Mouse (Mus musculus): Measurements from ENCODE around the gene Chat.

Chat gene

GRCm38 (mm10) chr14:32465889-32466288 lies at the start of gene Chat:
TSS of gene Chat (minus strand) at chr14:32465989.
- DNase-seq, result no peak

DNA sequence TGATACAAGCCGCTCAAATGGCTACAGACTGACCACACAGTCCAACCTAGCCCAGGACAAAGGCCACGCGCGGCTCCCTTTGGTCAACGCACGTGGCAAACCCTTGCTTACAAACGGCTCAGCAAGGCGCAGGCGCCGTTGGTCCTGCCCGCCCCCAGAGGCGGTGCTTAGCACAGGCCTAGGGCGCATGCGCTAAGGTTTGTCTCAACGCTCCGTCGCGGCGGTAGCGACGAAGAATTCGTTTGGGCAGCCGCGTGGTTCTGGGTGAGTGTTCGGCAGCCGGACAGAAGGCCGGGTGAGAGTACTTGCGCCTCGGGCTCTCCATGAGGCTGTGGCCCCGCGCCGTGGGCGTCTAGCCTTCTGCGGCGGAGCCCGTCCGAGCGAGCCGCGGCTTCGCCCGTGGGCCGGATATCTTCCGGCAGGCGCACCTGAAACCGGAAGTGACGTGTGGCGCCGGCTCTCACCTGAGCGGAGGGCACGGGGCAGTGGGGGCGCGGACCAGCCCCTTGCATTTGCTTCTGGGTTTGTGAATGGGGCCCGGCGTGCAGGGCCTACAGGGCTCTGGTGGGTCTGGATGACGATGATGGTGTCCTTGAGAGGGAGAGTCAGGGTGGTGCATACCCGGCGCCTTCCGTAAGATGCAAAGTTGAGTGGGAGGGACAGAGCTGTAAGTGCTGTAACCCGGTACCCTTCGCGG lies 47.7 kb upstream of the Chat start, which contains the start of gene Ercc6:
Gene Ercc6, plus strand, starts transcription at position 186 of the 697 bp plus-strand sequence.
- peak; percentile 90 to 92 for DNase-seq

GRCm38 (mm10) chr14:32512912-32513311 lies 47.1 kb upstream of the Chat start:
- peak in 1 of 2 experiments; percentile 8 for DNase-seq

- no peak for DNase-seq
Measured at GRCm38 (mm10) chr14:32509443-32509961, 43.7 kb upstream of the Chat start.

DNA sequence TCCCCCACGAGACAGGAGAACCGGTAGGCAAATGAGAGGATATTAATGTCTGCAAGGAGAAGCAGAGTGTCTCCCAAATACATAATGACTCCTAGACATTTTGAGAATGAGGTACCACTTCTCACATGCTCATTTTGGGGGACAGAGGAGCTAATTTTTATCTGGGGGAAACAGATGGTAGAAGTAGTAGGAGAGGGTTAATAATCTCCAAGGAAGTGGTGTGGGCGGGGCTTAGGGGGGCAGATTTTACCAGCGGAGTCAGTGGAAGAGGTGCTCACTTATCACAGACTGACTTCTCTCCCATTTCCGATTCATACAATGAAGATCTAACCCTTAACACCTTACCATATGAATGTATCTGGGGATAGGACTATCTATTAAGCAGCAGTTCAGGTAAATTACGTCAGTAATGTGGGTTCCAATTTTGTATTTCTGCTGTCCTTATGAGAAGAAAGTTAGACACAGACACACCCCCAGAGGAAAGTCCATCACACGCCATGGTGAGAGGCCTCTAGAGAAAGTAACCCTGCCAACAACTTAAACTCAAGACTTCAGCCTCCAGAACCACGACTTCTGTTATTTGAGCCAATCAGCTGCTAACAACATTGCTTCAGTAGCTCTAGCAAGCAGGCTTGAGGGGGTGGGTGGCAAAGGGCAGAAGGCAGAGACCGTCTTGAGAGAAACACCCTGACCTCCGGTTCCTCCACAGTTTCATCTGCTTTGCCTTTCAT lies 42.5 kb upstream of the Chat start:
- DNase-seq, result no peak

GRCm38 (mm10) chr14:32507216-32507615 lies 41.4 kb upstream of the Chat start:
- DNase-seq, result no peak

DNA sequence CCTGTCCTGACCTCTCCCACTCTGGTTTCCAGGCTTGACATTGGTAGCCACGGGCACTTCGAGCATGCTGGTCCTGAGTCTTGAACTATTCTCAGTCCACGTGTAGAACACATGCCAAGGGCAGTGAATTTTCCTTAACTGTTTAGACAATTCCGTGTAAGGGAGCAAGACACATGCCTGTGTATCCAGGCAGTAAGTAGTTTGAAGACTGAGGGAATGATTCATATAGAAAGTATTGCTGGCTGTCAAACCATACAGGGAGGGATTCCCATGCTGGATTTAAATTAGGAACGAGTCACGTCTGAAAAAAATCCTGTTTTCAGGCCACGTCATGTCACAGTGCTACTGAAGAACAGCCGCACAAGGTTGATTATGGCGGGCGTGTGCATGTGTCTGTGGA lies 40.5 kb upstream of the Chat start:
- DNase-seq, result no peak

- DNase-seq, result no peak
Measured at GRCm38 (mm10) chr14:32503897-32504296, 38.1 kb upstream of the Chat start.

DNA sequence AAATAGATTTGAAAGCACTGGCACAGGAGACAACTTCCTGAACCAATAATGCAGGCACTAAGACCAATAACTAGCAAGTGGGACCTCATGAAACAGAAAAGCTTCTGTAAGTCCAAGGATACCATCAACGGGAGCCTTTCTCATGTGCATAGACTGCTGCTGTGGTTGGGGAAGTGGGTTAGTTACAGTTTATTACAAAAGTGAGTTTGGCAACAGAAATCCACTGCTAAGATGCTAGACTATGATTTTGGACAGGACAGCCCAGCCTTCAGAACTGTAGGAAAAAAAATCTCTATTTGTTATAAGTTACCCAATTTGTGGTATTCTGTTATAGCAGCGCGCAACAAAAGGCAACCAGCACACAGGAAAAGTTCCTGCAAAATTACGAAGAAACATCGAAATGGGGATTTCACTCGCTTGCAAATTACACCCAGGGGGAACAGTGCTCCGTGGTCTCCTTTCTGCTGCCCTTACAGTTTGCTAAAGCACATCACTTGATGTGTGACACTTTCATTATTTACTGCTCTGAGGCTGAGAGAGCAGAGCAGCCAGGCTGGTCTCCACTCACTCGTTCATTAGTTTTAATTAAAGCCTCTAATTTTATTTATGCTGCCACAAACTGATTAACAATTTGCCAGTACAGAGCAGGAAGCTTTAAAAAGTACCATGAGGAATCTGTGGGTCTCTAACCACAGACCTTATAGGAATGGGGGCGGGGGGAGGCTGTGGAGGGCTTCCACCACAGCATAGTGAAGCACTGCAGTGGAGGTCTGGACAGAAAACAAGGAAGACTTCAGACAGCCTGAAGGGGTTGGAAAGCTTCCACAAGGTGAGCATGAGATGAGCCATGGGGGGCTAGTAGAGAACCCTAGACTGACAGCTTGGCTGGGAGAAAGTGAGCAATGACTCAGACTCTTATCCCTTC lies 37.2 kb upstream of the Chat start:
- DNase-seq, result no peak

DNA sequence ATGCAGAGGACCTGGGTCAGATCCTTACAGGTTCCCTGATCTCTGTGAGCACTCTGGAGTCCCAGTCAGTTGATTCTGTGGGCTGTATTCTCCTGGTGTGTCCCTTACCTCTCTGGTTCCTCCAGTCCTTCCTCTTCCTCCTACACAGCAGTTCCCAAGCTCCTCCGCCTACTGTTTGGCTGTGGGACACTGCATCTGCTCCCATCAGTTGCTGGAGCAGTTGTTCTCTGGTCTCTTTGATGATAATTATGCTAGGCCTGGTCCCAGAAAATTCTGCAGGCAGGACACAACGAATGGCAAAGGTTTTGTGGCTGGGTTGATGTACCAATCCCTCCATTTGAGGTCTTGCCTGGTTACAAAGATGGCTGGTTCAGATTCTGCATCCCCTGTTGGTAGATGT lies 35.5 kb upstream of the Chat start:
- DNase-seq, result no peak

DNA sequence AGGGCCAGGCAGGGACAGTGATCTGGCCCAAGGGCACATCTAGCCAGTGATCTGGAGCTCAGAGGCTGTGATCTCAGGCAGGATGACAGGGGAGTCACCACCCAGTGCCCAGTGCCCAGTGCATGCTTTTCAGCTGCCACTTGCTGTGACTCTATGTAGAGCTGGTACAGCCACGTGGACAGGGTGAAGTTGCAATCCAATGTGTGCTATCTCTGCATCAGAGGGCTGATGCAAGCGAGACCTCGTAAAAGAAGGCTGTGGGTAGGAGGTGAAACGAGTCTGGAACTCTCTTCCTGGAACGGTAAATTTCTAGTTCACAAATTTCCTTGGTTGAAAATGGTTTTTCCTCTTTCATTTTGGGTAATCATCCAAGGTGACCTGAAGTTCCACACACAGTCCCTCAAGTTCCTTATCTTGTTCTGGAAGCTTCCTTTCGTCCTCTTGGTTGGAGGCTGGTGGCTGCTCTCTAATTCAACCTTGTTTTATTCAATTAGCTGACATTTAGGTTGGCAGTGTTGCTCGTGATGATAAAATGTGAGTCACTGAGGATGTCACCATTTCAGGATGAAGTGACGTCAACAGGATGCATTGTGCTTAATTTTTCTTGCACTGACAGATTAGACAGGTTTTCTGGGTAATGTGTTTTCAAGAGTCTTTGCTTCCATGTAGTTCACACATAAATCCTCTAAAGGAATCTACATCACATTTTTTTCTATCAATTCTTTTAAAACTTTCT lies 30.5 kb upstream of the Chat start:
- no peak for DNase-seq

GRCm38 (mm10) chr14:32492521-32492920 lies 26.7 kb upstream of the Chat start:
- DNase-seq, result no peak

- DNase-seq, result no peak
Measured at GRCm38 (mm10) chr14:32482061-32482460, 16.3 kb upstream of the Chat start.

GRCm38 (mm10) chr14:32477581-32477980 lies 11.8 kb upstream of the Chat start:
- no peak for DNase-seq

- no peak for DNase-seq
Measured at GRCm38 (mm10) chr14:32476559-32476958, 10.8 kb upstream of the Chat start.

DNA sequence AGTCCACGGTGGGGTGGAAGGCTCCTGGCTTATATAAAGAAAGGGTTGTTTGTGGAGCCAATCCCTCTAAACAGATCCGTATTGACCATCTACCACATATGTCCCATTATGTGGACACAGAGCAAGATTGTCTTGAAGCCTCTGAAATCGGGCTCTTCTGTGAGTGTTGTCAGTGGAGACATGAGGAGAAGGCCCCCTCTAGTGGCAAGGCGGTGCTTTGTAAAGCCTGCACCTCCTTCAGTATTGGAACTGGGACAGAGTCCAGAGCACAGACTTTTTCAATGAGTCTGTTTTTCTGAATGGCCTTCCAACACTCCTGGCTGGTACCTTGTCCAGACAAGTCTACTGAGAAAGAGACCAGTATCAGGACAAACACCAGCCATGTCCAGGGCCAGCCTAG lies 7.2 kb upstream of the Chat start:
- DNase-seq, result peak in 1 of 2 experiments; percentile 15

DNA sequence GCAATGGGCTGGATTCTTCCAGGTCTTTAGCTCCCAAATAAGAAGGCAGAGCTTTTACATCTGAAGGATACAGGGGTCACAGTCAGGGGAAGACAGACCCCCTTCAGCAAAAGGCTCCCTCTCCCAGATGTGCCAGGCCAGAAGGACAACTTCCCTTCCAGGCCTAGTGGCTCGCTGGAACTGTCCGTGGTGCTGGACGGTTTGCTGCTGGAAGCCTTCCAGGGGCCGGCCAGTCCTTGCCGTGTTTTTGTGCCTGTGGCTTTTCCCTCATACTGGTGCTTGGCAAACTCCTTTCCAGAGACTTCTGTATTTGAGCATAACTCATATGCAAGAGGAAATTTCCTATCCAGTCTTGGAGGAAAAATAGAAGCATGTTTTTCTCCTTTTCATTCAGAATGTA lies 1.8 kb upstream of the Chat start:
- no peak for DNase-seq

- no peak for DNase-seq
Measured at GRCm38 (mm10) chr14:32465506-32465870, 301 bp downstream of the Chat start.

- DNase-seq, result no peak
Measured at GRCm38 (mm10) chr14:32464601-32465505, 936 bp downstream of the Chat start, which contains the start of gene Slc18a3. TSS of gene Slc18a3 (minus strand) at chr14:32464850.

DNA sequence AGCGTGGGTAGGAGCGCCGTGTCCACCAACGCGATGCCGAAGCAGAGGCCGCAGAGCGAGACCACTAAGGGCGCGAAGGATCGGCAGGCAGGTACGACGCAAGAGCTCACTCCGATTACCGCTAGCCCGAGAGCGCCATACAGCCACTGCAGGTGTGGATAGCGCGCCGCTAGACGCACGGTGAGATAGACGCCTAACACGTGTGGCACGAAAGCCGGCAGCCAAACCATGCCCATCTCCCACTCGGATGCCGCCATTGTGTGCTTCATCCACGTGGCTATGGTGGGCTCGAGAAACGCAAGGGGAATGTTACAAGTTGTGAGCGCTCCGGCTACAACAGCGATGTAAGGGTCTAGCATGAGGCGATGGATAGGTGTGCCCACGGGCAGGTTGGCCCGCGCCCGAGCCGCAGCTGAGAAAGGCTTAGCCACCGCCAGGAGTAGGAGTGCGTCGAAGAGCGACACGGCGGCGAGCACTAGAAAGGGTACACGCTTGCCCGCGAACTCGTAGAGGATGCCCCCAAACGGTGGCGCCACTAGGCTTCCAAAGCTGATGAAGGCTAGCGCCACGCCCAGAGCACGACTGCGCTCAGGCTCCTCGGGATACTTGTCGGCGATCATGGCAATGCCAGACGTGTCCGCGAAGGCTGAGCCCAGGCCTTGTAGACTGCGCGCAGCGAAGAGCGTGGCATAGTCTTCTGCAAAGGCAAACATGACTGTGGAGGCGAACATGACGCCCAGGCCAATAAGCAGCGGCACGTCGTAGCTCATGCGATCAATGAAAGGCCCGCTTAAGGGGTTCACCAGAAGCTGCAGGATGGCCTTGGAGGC lies 2.4 kb downstream of the Chat start:
- DNase-seq, result no peak
